Mouse (Mus musculus) cerebellum, adult 9-11 months (tissue): Measurements from ENCODE around the gene Otogl.

Experiments used
- DNase-seq: peaks from one replicate; pipeline ENCODE4 v3.0.0; 2022

Otogl gene

GRCm38 (mm10) chr10:107912084-107912573 lies at the start of gene Otogl:
Gene Otogl (minus strand): TSS chr10:107912134.
- DNase-seq = no peak

GRCm38 (mm10) chr10:107956588-107956987 lies 44.7 kb upstream of the Otogl start:
- no peak for DNase-seq

GRCm38 (mm10) chr10:107954444-107954843 lies 42.5 kb upstream of the Otogl start:
- DNase-seq = no peak

GRCm38 (mm10) chr10:107951596-107951995 lies 39.7 kb upstream of the Otogl start:
- DNase-seq = no peak

- no peak for DNase-seq
Observed at GRCm38 (mm10) chr10:107949945-107950344, 38.0 kb upstream of the Otogl start.

GRCm38 (mm10) chr10:107948647-107949046 lies 36.7 kb upstream of the Otogl start:
- DNase-seq = no peak

- no peak for DNase-seq
Observed at GRCm38 (mm10) chr10:107948038-107948437, 36.1 kb upstream of the Otogl start.

GRCm38 (mm10) chr10:107946348-107946747 lies 34.4 kb upstream of the Otogl start:
- DNase-seq = no peak

- DNase-seq = no peak
Observed at GRCm38 (mm10) chr10:107943859-107944258, 31.9 kb upstream of the Otogl start.

GRCm38 (mm10) chr10:107941188-107941900 lies 29.4 kb upstream of the Otogl start:
- DNase-seq = no peak

GRCm38 (mm10) chr10:107940302-107940701 lies 28.4 kb upstream of the Otogl start:
- no peak for DNase-seq

GRCm38 (mm10) chr10:107939821-107940220 lies 27.9 kb upstream of the Otogl start:
- DNase-seq = no peak

- DNase-seq = no peak
Observed at GRCm38 (mm10) chr10:107934055-107934454, 22.1 kb upstream of the Otogl start.

GRCm38 (mm10) chr10:107933527-107933926 lies 21.6 kb upstream of the Otogl start:
- no peak for DNase-seq

GRCm38 (mm10) chr10:107931833-107932828 lies 20.2 kb upstream of the Otogl start:
- DNase-seq = no peak

- no peak for DNase-seq
Observed at GRCm38 (mm10) chr10:107930471-107931021, 18.6 kb upstream of the Otogl start.

GRCm38 (mm10) chr10:107925306-107925705 lies 13.4 kb upstream of the Otogl start:
- no peak for DNase-seq

GRCm38 (mm10) chr10:107923860-107924259 lies 11.9 kb upstream of the Otogl start:
- DNase-seq = no peak

- no peak for DNase-seq
Observed at GRCm38 (mm10) chr10:107922750-107923149, 10.8 kb upstream of the Otogl start.

GRCm38 (mm10) chr10:107921549-107921948 lies 9.6 kb upstream of the Otogl start:
- no peak for DNase-seq

- DNase-seq = no peak
Observed at GRCm38 (mm10) chr10:107921134-107921533, 9.2 kb upstream of the Otogl start.

GRCm38 (mm10) chr10:107913013-107913412 lies 1.1 kb upstream of the Otogl start:
- no peak for DNase-seq

- no peak for DNase-seq
Observed at GRCm38 (mm10) chr10:107906453-107906852, 5.5 kb downstream of the Otogl start.
